Mouse (Mus musculus): ENCODE measurements around the gene Vmn2r71. TPM values are rescaled to one million over a fixed set of nuclear protein-coding genes. Genes with fewer than 3 reads are reported as not detected.

The Vmn2r71 gene
- not detected in 2 replicates for polyA plus RNA-seq (2012; rRNA removed)

DNA sequence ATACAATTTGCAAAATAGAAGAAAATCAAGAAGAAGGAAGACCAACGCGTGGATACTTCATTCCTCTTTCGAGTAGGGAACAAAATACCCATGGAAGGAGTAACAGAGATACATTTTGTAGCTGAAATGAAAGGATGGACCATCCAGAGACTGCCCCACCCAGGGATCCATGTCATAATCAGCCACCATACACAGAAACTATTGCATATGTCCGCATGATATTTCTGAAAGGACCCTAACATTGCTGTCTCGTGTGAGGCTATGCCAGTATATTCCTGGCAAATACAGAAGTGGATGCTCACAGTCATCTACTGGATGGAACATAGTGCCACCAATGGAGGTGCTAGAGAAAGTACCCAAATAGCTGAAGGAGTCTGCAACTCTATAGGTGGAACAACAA is at the start of gene Vmn2r71:
Gene Vmn2r71 (plus strand): TSS at position 301 of the 400 bp plus-strand sequence.

DNA sequence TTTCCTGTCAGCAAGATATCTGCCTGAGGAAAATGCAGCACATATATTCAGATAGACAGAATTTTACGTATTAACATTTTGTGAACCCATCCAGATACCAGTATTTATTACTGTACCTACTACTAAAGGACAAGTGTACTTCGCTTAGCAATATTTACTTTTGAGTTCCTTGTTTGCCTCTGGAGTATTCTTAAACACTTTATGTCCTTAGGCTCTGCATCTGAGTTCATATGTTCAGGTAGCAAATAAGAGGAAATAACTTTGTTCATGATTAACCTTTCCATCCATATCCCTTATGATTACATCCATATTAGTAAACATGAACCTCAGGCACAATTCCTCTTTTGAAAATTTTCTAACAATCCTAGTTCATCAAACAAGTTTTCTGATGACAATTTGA is 6.2 kb downstream of the Vmn2r71 start, which contains the start of gene Vmn2r70:
Gene Vmn2r70 (minus strand): TSS at position 101 of the 400 bp plus-strand sequence.

Other genes starting within 250 kb of the Vmn2r71 start
- gene Vmn2r69, start 147.2 kb upstream of the Vmn2r71 start, polyA plus RNA-seq (2012; rRNA removed), result not detected in 2 replicates
- gene Vmn2r70, start 6.1 kb downstream of the Vmn2r71 start, polyA plus RNA-seq (2012; rRNA removed), result not detected in 2 replicates
- gene Vmn2r72, start 192.0 kb downstream of the Vmn2r71 start, polyA plus RNA-seq (2012; rRNA removed), result not detected in 2 replicates

Measured in liver, embryonic 18 days (tissue).